Comparison of ENCODE assay signal across 9 mouse cellular contexts in genomic region chr7:45709677-45710355, GRCm38 (mm10). TPM values are rescaled to one million over a fixed set of nuclear protein-coding genes. Genes with fewer than 3 reads are reported as not detected.
DNase-seq lines count a peak whose midpoint lies in the region; ATAC-seq and TF ChIP-seq lines count a peak whose summit lies in the region.
"Had no signal": no experiment of that assay in that cellular context is flagged by ENCODE, and none has a peak within 500 bp of the region (broad histone marks: within the 10 kb centered on the region; RNA-seq: fewer than 3 reads in every experiment).

No protein-coding gene starts in this region.

- ATAC-seq in cerebellum, adult (ENCODE audit: insufficient number of reproducible peaks, low FRiP score, low TSS enrichment): no peak
- ATAC-seq in megakaryocyte, adult 5-6 weeks (ENCODE audit: poor library complexity, severe bottlenecking): no peak
- ATAC-seq in hindbrain, postnatal 0 days: no peak
- ATAC-seq in neural tube, embryonic 15.5 days (ENCODE audit: low FRiP score): no peak

- no peak overlapping the region for H3K9ac ChIP-seq in hindbrain, postnatal 0 days (replicated peaks; ENCODE audit: low read length)
- H3K9ac ChIP-seq in neural tube, embryonic 15.5 days (replicated peaks): no peak overlapping the region
- H3K9ac ChIP-seq: liver, embryonic 13.5 days had no signal

- 0 out of 2 replicates have a peak overlapping the region, but pooled peaks have one; percentile 5 for H3K4me2 ChIP-seq in hindbrain, postnatal 0 days (ENCODE audit: low read depth, low read length)
- H3K4me2 ChIP-seq in neural tube, embryonic 15.5 days: 0 out of 2 replicates have a peak overlapping the region, but pooled peaks have one; percentile 91
- H3K4me2 ChIP-seq: liver, embryonic 13.5 days had no signal

- H3K4me1 ChIP-seq in megakaryocyte, embryonic 14.5 days: peaks cover 91% of the 10 kb centered on the region
- peaks cover 33% of the 10 kb centered on the region for H3K4me1 ChIP-seq in hindbrain, postnatal 0 days (ENCODE audit: insufficient read depth, low read length)
- H3K4me1 ChIP-seq in neural tube, embryonic 15.5 days: peaks cover 74% of the 10 kb centered on the region

- H3K9me3 ChIP-seq in megakaryocyte, embryonic 14.5 days: no peaks in the 10 kb centered on the region
- no peaks in the 10 kb centered on the region for H3K9me3 ChIP-seq in hindbrain, postnatal 0 days (ENCODE audit: low read length)
- no peaks in the 10 kb centered on the region for H3K9me3 ChIP-seq in neural tube, embryonic 15.5 days (replicated peaks)
- H3K9me3 ChIP-seq: liver, embryonic 13.5 days had no signal

- peak; percentile 39 for DNase-seq in cerebellum, adult 8-10 months
- no peak for DNase-seq in hindbrain, postnatal 0 days (ENCODE audit: low spot score)
- no peak for DNase-seq in yolk sac, embryonic 10.5 days (ENCODE audit: low spot score)
- no peak for DNase-seq in thymus, postnatal 14 days
- DNase-seq: liver, embryonic 13.5 days had no signal

- peak overlapping the region; percentile 74 for H3K4me3 ChIP-seq in megakaryocyte, embryonic 14.5 days (replicated peaks)
- no peak overlapping the region for H3K4me3 ChIP-seq in hindbrain, postnatal 0 days (ENCODE audit: low read length)
- no peak overlapping the region for H3K4me3 ChIP-seq in neural tube, embryonic 15.5 days (replicated peaks)
- H3K4me3 ChIP-seq: liver, embryonic 13.5 days had no signal

- no peak for TF ChIP-seq CTCF in hindbrain, postnatal 0 days (IDR thresholded peaks at IDR 0.05; ENCODE audit: low read depth)

- 54% methylated on average over 14 of the region's 14 CpGs for WGBS in hindbrain, postnatal 0 days
- WGBS in neural tube, embryonic 15.5 days: 72% methylated on average over 14 of the region's 14 CpGs

- no peaks in the 10 kb centered on the region for H3K27me3 ChIP-seq in megakaryocyte, embryonic 14.5 days (replicated peaks)
- no peaks in the 10 kb centered on the region for H3K27me3 ChIP-seq in hindbrain, postnatal 0 days (ENCODE audit: insufficient read depth, low read length)
- H3K27me3 ChIP-seq in neural tube, embryonic 15.5 days (replicated peaks): no peaks in the 10 kb centered on the region
- H3K27me3 ChIP-seq: liver, embryonic 13.5 days had no signal

- H3K27ac ChIP-seq in hindbrain, postnatal 0 days: peak overlapping the region; percentile 41
- peak overlapping the region; percentile 14; the same call in 1 of the 2 replicates for H3K27ac ChIP-seq in neural tube, embryonic 15.5 days (replicated peaks)
- H3K27ac ChIP-seq: liver, embryonic 13.5 days had no signal

- H3K36me3 ChIP-seq in megakaryocyte, embryonic 14.5 days (replicated peaks; ENCODE audit: low read length): peaks cover 61% of the 10 kb centered on the region
- H3K36me3 ChIP-seq in hindbrain, postnatal 0 days (ENCODE audit: insufficient read depth, low read length): peaks cover 27% of the 10 kb centered on the region
- peaks cover 40% of the 10 kb centered on the region for H3K36me3 ChIP-seq in neural tube, embryonic 15.5 days

RNA-seq across cellular contexts. Expression of gene Dbp, which starts 4.9 kb away (rescaled TPM):
- 23.4 and 41.9 TPM in 2 replicates for polyA plus RNA-seq in megakaryocyte, embryonic 14.5 days (2012; ENCODE audit: insufficient read depth, low replicate concordance)
- total RNA-seq in megakaryocyte, adult 5-6 weeks (2015): 3.3 and 4.1 TPM in 2 replicates
- 3.9 and 5.9 TPM in 2 replicates for total RNA-seq in megakaryocyte, adult 5-6 weeks (2017)
- total RNA-seq in hindbrain, postnatal 0 days (2014; rRNA removed): 4.2 and 12.2 TPM in 2 replicates
- 4.6 and 5.3 TPM in 2 replicates for polyA plus RNA-seq in hindbrain, postnatal 0 days (2015; fragmentation: Nextera tagmentation; extraction: Ambion mirVana)
- 3.3 and 3.9 TPM in 2 replicates for polyA plus RNA-seq in neural tube, embryonic 15.5 days (2015; fragmentation: Nextera tagmentation; extraction: Ambion mirVana)

RNA-seq across cellular contexts. Expression of gene Rpl18, which starts 5.4 kb away (rescaled TPM):
- 10,199 and 14,647 TPM in 2 replicates for polyA plus RNA-seq in megakaryocyte, embryonic 14.5 days (2012; ENCODE audit: insufficient read depth, low replicate concordance)
- 1,249 and 1,272 TPM in 2 replicates for total RNA-seq in megakaryocyte, adult 5-6 weeks (2015)
- total RNA-seq in megakaryocyte, adult 5-6 weeks (2017): 1,058 and 1,261 TPM in 2 replicates
- total RNA-seq in hindbrain, postnatal 0 days (2014; rRNA removed): 999 and 1,175 TPM in 2 replicates
- polyA plus RNA-seq in hindbrain, postnatal 0 days (2015; fragmentation: Nextera tagmentation; extraction: Ambion mirVana): 519 and 535 TPM in 2 replicates
- polyA plus RNA-seq in neural tube, embryonic 15.5 days (2015; fragmentation: Nextera tagmentation; extraction: Ambion mirVana): 573 and 682 TPM in 2 replicates

RNA-seq across cellular contexts. Expression of gene Sphk2, which starts 8.0 kb away (rescaled TPM):
- 242 and 413 TPM in 2 replicates for polyA plus RNA-seq in megakaryocyte, embryonic 14.5 days (2012; ENCODE audit: insufficient read depth, low replicate concordance)
- 14.6 and 21.2 TPM in 2 replicates for total RNA-seq in megakaryocyte, adult 5-6 weeks (2015)
- total RNA-seq in megakaryocyte, adult 5-6 weeks (2017): 13.7 and 15.7 TPM in 2 replicates
- 27.4 and 31.6 TPM in 2 replicates for total RNA-seq in hindbrain, postnatal 0 days (2014; rRNA removed)
- polyA plus RNA-seq in hindbrain, postnatal 0 days (2015; fragmentation: Nextera tagmentation; extraction: Ambion mirVana): 17.8 and 18.5 TPM in 2 replicates
- 23.0 and 25.7 TPM in 2 replicates for polyA plus RNA-seq in neural tube, embryonic 15.5 days (2015; fragmentation: Nextera tagmentation; extraction: Ambion mirVana)

RNA-seq across cellular contexts. Expression of gene Car11, which starts 10.2 kb away (rescaled TPM):
- polyA plus RNA-seq in megakaryocyte, embryonic 14.5 days (2012; ENCODE audit: insufficient read depth, low replicate concordance): 1.1 and 3.5 TPM in 2 replicates
- total RNA-seq in megakaryocyte, adult 5-6 weeks (2015): not detected in 2 replicates
- total RNA-seq in megakaryocyte, adult 5-6 weeks (2017): not detected in 2 replicates
- total RNA-seq in hindbrain, postnatal 0 days (2014; rRNA removed): 89.4 and 91.0 TPM in 2 replicates
- polyA plus RNA-seq in hindbrain, postnatal 0 days (2015; fragmentation: Nextera tagmentation; extraction: Ambion mirVana): 76.9 and 78.2 TPM in 2 replicates
- polyA plus RNA-seq in neural tube, embryonic 15.5 days (2015; fragmentation: Nextera tagmentation; extraction: Ambion mirVana): 57.0 and 71.4 TPM in 2 replicates

RNA-seq across cellular contexts. Expression of gene Fam83e, which starts 11.2 kb away (rescaled TPM):
- polyA plus RNA-seq in megakaryocyte, embryonic 14.5 days (2012; ENCODE audit: insufficient read depth, low replicate concordance): not detected in 2 replicates
- 0.18 and 0.29 TPM in 2 replicates for total RNA-seq in megakaryocyte, adult 5-6 weeks (2015)
- total RNA-seq in megakaryocyte, adult 5-6 weeks (2017): 0.12 and 0.22 TPM in 2 replicates
- 0.11 and 0.16 TPM in 2 replicates for total RNA-seq in hindbrain, postnatal 0 days (2014; rRNA removed)
- polyA plus RNA-seq in hindbrain, postnatal 0 days (2015; fragmentation: Nextera tagmentation; extraction: Ambion mirVana): 0.09 and 0.25 TPM in 2 replicates
- 0.50 and 1.5 TPM in 2 replicates for polyA plus RNA-seq in neural tube, embryonic 15.5 days (2015; fragmentation: Nextera tagmentation; extraction: Ambion mirVana)

Comparison
In these comparisons a context has a peak if more than half of its experiments do, and no peak if none do; other contexts are left out.
1. RNA of gene Rpl18, which starts 5.4 kb away (polyA plus RNA-seq): 10,199 to 14,647 TPM in megakaryocyte, embryonic 14.5 days; 573 to 682 TPM in neural tube, embryonic 15.5 days and 519 to 535 TPM in hindbrain, postnatal 0 days; every median in the first group is over 10 times any median in the second.